Mouse (Mus musculus) stomach, postnatal 0 days (tissue): Measurements from ENCODE around the gene Fam216a.

Experiments
- CTCF ChIP-seq: IDR thresholded peaks from 2 replicates; pipeline ENCODE4 v1.5.1; 2016; ENCODE audit warnings: antibody characterized with exemption, low read depth, mild to moderate bottlenecking, moderate library complexity
- EP300 ChIP-seq: optimal IDR thresholded peaks from 2 replicates; pipeline ENCODE3; 2016; ENCODE audit warnings: antibody characterized with exemption

GRCm38 (mm10) chr5:122318100-122318499 is 54.1 kb downstream of the Fam216a start:
- TF ChIP-seq EP300 (no peak), CTCF (peak; percentile 72)
